Mouse (Mus musculus): ENCODE results near the gene Epb41.

Epb41 gene

GRCm38 (mm10) chr4:132074077-132074932 lies 816 bp downstream of the Epb41 start, which contains the start of gene Gm10300:
Gm10300 (plus strand) TSS chr4:132074697.
- peak; percentile 42 for DNase-seq (ENCODE audit: low read depth, low spot score)

DNA sequence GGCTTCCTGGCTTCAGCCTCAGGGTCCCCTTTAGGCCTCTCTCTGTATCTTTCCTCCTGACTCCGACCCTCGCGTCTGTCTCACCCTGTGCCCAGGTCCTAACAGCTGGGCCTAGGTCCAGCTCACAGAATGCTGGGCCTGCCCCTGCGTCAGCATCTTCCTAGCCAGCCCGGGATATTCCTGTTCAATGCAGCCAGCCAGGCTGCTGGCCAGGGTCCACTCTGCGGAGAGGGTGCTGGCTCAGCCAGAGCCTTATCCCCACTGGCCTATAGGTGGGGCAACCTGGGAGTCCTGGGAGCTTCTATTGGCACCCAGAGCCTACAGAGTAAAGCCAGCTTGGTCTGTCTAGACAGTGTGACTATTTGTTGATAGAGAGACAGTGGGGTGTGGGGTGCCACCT lies 2.2 kb downstream of the Epb41 start:
- DNase-seq (ENCODE audit: low read depth, low spot score): no peak

GRCm38 (mm10) chr4:132072156-132072555 lies 3.0 kb downstream of the Epb41 start:
- no peak for DNase-seq (ENCODE audit: low read depth, low spot score)

GRCm38 (mm10) chr4:132071674-132072073 lies 3.4 kb downstream of the Epb41 start:
- no peak for DNase-seq (ENCODE audit: low read depth, low spot score)

DNA sequence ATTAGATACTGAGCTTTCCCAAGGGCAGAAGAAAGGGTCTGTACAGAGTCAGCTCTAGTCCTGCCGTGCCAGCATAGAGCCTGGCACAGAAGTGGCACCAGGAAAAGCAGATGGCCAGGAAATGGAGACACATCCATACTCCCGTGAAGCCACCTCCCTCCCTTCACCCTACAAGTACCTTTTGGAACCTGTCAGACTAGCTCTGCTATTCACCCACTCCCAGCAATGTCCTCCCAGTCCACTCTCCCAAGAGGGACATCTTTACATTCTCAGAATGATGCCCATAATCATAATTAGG lies 7.2 kb downstream of the Epb41 start:
- DNase-seq (ENCODE audit: low read depth, low spot score): no peak

DNA sequence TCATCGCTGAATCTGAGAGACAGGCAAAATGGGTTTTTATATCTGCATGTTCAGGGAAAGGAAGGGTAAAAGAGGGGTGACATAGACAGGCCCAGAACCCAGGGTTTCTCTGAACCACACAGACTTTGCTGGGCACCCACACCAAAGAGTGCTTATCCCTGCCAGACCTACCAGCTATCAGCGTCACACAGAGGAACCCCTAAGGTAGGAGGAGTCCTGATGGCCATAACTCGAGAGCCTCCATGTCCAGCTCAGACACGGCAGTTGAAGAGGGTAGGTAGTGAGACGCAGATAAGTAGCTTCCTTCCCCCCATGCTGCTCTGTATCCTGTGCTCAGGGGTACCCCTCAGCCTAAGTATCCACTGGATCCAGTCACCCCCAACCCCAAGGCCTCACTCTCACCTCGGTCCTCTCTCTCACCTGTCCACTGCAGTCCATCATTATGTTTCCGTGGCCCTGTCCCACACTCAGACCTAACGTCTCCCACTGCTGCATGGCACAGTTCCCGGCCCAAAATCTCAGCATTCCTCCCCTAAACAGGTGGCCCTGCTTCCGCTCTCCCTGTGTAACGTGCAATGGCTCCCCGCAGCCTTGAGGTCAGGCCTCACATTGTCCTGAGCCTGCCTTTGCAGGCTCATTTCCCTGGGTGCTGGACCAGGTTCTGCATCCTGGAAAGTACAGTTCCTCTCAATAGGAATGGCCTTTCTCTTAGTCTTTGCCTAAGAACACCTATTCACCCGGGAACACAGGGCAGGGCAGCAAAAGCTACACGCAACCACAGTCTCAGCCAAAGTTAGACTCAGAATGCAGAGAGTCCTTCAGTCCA lies 7.8 kb downstream of the Epb41 start:
- no peak for DNase-seq (ENCODE audit: low read depth, low spot score)

DNA sequence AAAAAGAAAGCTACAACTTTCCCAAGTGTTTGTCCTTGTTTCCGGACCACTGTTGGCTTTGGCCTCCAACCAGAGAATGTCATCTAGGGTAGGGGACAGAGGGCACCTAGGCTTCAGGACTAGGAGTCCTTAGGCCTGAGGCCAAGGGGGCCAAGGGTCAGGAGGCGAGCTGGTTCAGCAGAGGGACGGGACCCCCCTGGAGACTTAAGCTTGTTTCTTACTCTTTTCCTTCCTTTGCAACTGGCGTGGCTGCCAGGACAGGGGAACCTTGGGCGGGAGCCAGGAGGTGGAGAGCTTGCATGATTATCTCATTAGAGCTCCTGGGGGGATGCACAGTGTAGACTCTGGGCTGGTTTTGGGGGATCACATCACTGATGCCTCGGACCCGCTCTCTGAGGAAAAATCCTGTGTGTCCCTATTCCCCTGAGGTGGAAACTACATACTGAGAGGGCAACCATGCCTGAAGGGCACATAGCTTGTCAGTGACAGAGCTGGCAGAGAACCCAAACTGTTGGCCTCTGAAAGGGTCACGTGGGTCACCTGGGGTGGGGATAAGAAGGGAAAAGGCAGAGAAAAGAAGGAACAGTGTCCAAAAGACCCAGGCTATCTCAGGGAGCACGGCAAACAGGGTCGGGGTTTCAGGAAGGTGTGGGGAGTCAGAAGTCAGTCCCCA lies 8.9 kb downstream of the Epb41 start:
- no peak for DNase-seq (ENCODE audit: low read depth, low spot score)

DNA sequence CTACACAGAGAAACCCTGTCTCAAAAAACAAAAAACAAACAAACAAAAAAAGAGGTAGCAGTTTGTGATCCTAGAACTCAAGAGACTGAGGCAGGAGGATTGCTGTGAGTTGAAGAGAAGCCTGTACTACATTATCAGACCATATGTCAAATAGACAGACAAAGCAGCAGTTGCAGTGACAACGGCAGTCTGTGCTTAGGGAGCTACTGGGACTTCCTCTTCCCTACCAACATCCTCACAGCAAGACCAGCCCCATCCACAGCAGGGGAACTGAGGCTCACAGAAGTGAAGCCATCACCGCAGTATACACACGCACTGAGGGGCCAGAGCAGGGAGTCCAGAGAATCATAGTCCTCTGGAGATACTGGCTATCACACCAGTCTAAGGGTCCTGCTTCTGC lies 9.5 kb downstream of the Epb41 start:
- no peak for DNase-seq (ENCODE audit: low read depth, low spot score)

DNA sequence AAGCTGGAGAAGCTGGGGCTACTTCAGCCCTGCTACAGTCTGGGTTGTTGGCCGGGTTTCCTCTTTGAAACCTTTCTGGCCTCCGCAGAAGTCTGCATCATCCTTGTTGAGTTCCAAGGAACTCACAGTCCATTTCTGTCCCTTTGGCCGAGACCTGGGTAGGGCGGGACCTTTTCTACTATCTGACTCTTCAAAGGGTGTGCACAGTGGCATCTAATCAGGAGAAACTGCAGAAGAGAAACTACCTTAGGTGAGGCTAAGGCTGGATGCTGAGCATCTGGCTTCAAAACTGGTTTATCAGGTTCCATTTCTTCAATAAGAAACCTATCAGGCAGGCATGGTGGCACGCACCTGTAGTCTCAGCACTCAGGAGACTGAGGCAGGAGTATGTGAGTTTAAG lies 10.6 kb downstream of the Epb41 start:
- DNase-seq (ENCODE audit: low read depth, low spot score): no peak

- no peak for DNase-seq (ENCODE audit: low read depth, low spot score)
Measured at GRCm38 (mm10) chr4:132062934-132063884, 11.9 kb downstream of the Epb41 start.

DNA sequence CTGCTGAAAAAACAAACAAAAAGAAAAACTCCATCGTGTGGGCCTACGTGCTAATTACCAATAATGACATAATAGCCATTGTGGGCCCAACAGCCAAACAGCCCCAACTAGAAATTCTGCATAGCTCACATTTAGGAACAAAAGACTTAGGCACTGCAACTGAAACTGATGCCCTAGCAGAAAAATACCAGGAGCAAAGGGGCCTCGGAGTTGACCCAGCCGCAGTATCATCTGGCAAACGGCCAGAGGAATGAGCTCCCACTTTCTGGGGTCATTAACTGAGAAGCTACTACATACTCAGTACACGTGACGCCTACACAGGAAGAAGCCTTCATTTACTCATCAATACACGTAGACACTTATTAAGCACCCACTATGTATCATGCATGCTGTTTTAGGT lies 12.8 kb downstream of the Epb41 start:
- no peak for DNase-seq (ENCODE audit: low read depth, low spot score)

- no peak for DNase-seq (ENCODE audit: low read depth, low spot score)
Measured at GRCm38 (mm10) chr4:132060040-132060832, 14.9 kb downstream of the Epb41 start.

GRCm38 (mm10) chr4:132059541-132059940 lies 15.6 kb downstream of the Epb41 start:
- DNase-seq (ENCODE audit: low read depth, low spot score): no peak

- no peak for DNase-seq (ENCODE audit: low read depth, low spot score)
Measured at GRCm38 (mm10) chr4:132057311-132057710, 17.8 kb downstream of the Epb41 start.

- DNase-seq (ENCODE audit: low read depth, low spot score): no peak
Measured at GRCm38 (mm10) chr4:132051321-132052275, 23.5 kb downstream of the Epb41 start.

- no peak for DNase-seq (ENCODE audit: low read depth, low spot score)
Measured at GRCm38 (mm10) chr4:132049549-132050200, 25.4 kb downstream of the Epb41 start.

- peak; percentile 98 for DNase-seq (ENCODE audit: low read depth, low spot score)
Measured at GRCm38 (mm10) chr4:132048995-132049404, 26.1 kb downstream of the Epb41 start.

Data from ZHBTc4 (cell line).